Mouse (Mus musculus) skeletal muscle tissue, postnatal 0 days (tissue): ENCODE results near the gene Olfr1364. TPM values are rescaled to one million over a fixed set of nuclear protein-coding genes. Genes with fewer than 3 reads are reported as not detected.

ENCODE experiments used
- polyA plus RNA-seq: library from polyadenylated mRNA; unstranded; fragments of >200 nt; fragmentation: Nextera tagmentation; extraction: Ambion mirVana; gene quantifications from 2 replicates; pipeline ENCODE4 v1.2.1, GENCODE M21; 2015

Olfr1364 gene
- polyA plus RNA-seq = not detected in 2 replicates

GRCm38 (mm10) chr13:21581659-21582058 is at the start of gene Olfr1364:
Gene Olfr1364 (minus strand): TSS chr13:21581759.

GRCm38 (mm10) chr13:21613922-21614321 is 32.4 kb upstream of the Olfr1364 start, which contains the start of gene Olfr1362:
Gene Olfr1362 (minus strand): TSS chr13:21614022.

GRCm38 (mm10) chr13:21559793-21560192 is 21.8 kb downstream of the Olfr1364 start, which contains the start of gene Olfr1535:
Gene Olfr1535 (minus strand): TSS chr13:21559893.

GRCm38 (mm10) chr13:21542708-21543107 is 38.9 kb downstream of the Olfr1364 start, which contains the start of gene Olfr1366:
Gene Olfr1366 (minus strand): TSS chr13:21542808.

GRCm38 (mm10) chr13:21530781-21531201 is 50.8 kb downstream of the Olfr1364 start, which contains the start of gene Zkscan8:
Gene Zkscan8 (minus strand): TSS chr13:21531120.

Other genes with a start within 250 kb of the Olfr1364 start
- not detected in 2 replicates for gene Olfr1367, start 234.8 kb downstream of the Olfr1364 start, polyA plus RNA-seq
- gene Zscan12, start 218.9 kb downstream of the Olfr1364 start, polyA plus RNA-seq = 6.2 and 6.6 TPM in 2 replicates
- 28.7 and 32.5 TPM in 2 replicates for gene Zkscan3, start 179.0 kb downstream of the Olfr1364 start, polyA plus RNA-seq
- 0.68 and 0.95 TPM in 2 replicates for gene Pgbd1, start 140.7 kb downstream of the Olfr1364 start, polyA plus RNA-seq
- 15.1 and 17.5 TPM in 2 replicates for gene Zscan26, start 128.0 kb downstream of the Olfr1364 start, polyA plus RNA-seq
- gene Nkapl, start 113.2 kb downstream of the Olfr1364 start, polyA plus RNA-seq = 1.4 and 1.7 TPM in 2 replicates
- gene Zkscan4, start 102.9 kb downstream of the Olfr1364 start, polyA plus RNA-seq = 1.5 and 2.0 TPM in 2 replicates
- not detected in 2 replicates for gene Gm10065, start 102.3 kb downstream of the Olfr1364 start, polyA plus RNA-seq
- gene AK157302, start 86.5 kb downstream of the Olfr1364 start, polyA plus RNA-seq = 0.62 and 0.77 TPM in 2 replicates
- gene Gm11273, start 80.3 kb downstream of the Olfr1364 start, polyA plus RNA-seq = 11.8 and 13.2 TPM in 2 replicates
- gene Zkscan8, start 50.6 kb downstream of the Olfr1364 start, polyA plus RNA-seq = 2.4 TPM in 2 replicates
- 0.10 TPM in 1 of 2 replicates, not detected in the other for gene Olfr1366, start 39.0 kb downstream of the Olfr1364 start, polyA plus RNA-seq
- gene Olfr1535, start 21.9 kb downstream of the Olfr1364 start, polyA plus RNA-seq = not detected in 2 replicates
- gene Olfr1362, start 32.3 kb upstream of the Olfr1364 start, polyA plus RNA-seq = not detected in 2 replicates
- gene Olfr11, start 60.8 kb upstream of the Olfr1364 start, polyA plus RNA-seq = not detected in 2 replicates
- gene Olfr1361, start 81.6 kb upstream of the Olfr1364 start, polyA plus RNA-seq = not detected in 2 replicates
- gene Olfr1360, start 95.6 kb upstream of the Olfr1364 start, polyA plus RNA-seq = not detected in 2 replicates
- gene Olfr1359, start 116.4 kb upstream of the Olfr1364 start, polyA plus RNA-seq = not detected in 2 replicates
- 0.60 and 0.77 TPM in 2 replicates for gene Hist1h2bl, start 134.4 kb upstream of the Olfr1364 start, polyA plus RNA-seq
- 5.6 and 8.3 TPM in 2 replicates for gene Hist1h2ai, start 134.7 kb upstream of the Olfr1364 start, polyA plus RNA-seq
- gene Hist1h3h, start 135.9 kb upstream of the Olfr1364 start, polyA plus RNA-seq = 1.9 and 3.5 TPM in 2 replicates
- 0.33 and 0.82 TPM in 2 replicates for gene Hist1h2bm, start 140.3 kb upstream of the Olfr1364 start, polyA plus RNA-seq
- gene Hist1h4j, start 153.3 kb upstream of the Olfr1364 start, polyA plus RNA-seq = 0.26 and 0.30 TPM in 2 replicates
- 1.0 TPM in 1 of 2 replicates, not detected in the other for gene Hist1h4k, start 168.7 kb upstream of the Olfr1364 start, polyA plus RNA-seq
- gene Hist1h2ak, start 172.1 kb upstream of the Olfr1364 start, polyA plus RNA-seq = 2.8 and 9.7 TPM in 2 replicates
- gene Hist1h2bn, start 172.4 kb upstream of the Olfr1364 start, polyA plus RNA-seq = 0.77 and 1.4 TPM in 2 replicates
- gene Hist1h1b, start 198.9 kb upstream of the Olfr1364 start, polyA plus RNA-seq = 5.9 and 8.9 TPM in 2 replicates
- 37.6 and 38.4 TPM in 2 replicates for gene Hist1h3i, start 201.6 kb upstream of the Olfr1364 start, polyA plus RNA-seq
- 1.5 and 2.4 TPM in 2 replicates for gene Hist1h2an, start 205.5 kb upstream of the Olfr1364 start, polyA plus RNA-seq
- 0.51 and 0.69 TPM in 2 replicates for gene Hist1h2bp, start 205.7 kb upstream of the Olfr1364 start, polyA plus RNA-seq
- 3.3 and 7.3 TPM in 2 replicates for gene Hist1h2bq, start 228.4 kb upstream of the Olfr1364 start, polyA plus RNA-seq
- not detected in 2 replicates for gene Hist1h2ao, start 228.7 kb upstream of the Olfr1364 start, polyA plus RNA-seq
- not detected in 2 replicates for gene Hist1h4m, start 230.0 kb upstream of the Olfr1364 start, polyA plus RNA-seq